Mouse (Mus musculus) forebrain, postnatal 0 days (tissue): ENCODE measurements at regions not wholly inside any gene's neighbourhood (a gene's known extent, or its start where the extent isn't known, plus 50 kb on each side); places are given as distances from the start of the nearest gene placed in this dataset.

ENCODE experiments used
- ATAC-seq: fragments of 200-750 bp; cut with Nextera tagmentation; 2 replicates; pipeline ENCODE4 v1.8.0; 2017; ENCODE audit warnings: mild to moderate bottlenecking, moderate library complexity
- DNase-seq: peaks from one replicate; pipeline ENCODE4 v3.0.0-alpha.2; 2015
- H3K27ac ChIP-seq: fragments of 300-500 bp; sonication (generic); 2 replicates; pipeline ENCODE4 v1.5.1; 2014; ENCODE audit warnings: low read depth, mild to moderate bottlenecking, antibody characterized with exemption, low read length, moderate library complexity, mixed read lengths
- H3K27me3 ChIP-seq: fragments of 300-500 bp; sonication (generic); 2 replicates; pipeline ENCODE4 v1.6.1; 2014; ENCODE audit warnings: mild to moderate bottlenecking, low read length, mixed read lengths; ENCODE audit not compliant: insufficient read depth
- H3K36me3 ChIP-seq: fragments of 300-500 bp; sonication (generic); 2 replicates; pipeline ENCODE4 v1.6.1; 2014; ENCODE audit warnings: mild to moderate bottlenecking, moderate library complexity; ENCODE audit not compliant: insufficient read depth
- H3K4me1 ChIP-seq: fragments of 300-500 bp; sonication (generic); 2 replicates; pipeline ENCODE4 v1.6.1; 2014; ENCODE audit warnings: antibody characterized with exemption; ENCODE audit not compliant: insufficient read depth
- H3K4me2 ChIP-seq: fragments of 300-500 bp; sonication (generic); 2 replicates; pipeline ENCODE4 v1.6.1; 2014; ENCODE audit warnings: low read depth, mild to moderate bottlenecking, moderate library complexity
- H3K4me3 ChIP-seq: fragments of 300-500 bp; sonication (generic); 2 replicates; pipeline ENCODE4 v1.5.1; 2014; ENCODE audit warnings: low read depth, low read length, mixed read lengths
- H3K9ac ChIP-seq: fragments of 300-500 bp; sonication (generic); 2 replicates; pipeline ENCODE4 v1.6.1; 2014; ENCODE audit warnings: mild to moderate bottlenecking
- H3K9me3 ChIP-seq: fragments of 300-500 bp; sonication (generic); 2 replicates; pipeline ENCODE4 v1.6.1; 2016; ENCODE audit warnings: low read length
- CTCF ChIP-seq: sonication (generic); IDR thresholded peaks from 2 replicates; pipeline ENCODE4 v1.5.1; 2016; ENCODE audit warnings: antibody characterized with exemption, control low read depth, low read depth
- WGBS: fragments of 180-500 bp; shearing (Covaris S2); extraction: QIAGEN DNeasy Blood & Tissue Kit; methylation state at CpG from one replicate; pipeline ENCODE4 v1.1.7; 2014; 5-methylcytosine and 5-hydroxymethylcytosine counted together

DNA sequence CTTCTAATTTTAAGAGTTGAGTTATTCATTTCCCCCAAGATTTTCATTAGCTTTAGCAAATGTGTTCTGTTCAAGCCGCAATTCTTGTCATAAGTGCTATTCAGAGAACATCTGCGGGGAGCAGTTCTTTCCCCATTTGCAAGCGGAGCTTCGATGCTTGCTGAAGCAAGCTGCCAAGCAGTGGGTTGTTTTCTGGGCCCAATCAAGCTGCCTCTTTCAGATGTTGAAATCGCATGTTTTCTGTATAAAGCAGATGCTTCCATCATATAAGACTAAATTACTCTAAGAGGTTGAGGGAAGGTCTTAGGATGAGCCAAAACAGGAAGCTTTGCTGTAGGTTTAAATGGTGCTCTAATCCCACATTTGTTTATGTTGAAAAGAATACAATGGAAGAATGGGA, 547.4 kb downstream of the Abca13 start:
- Histone ChIP-seq H3K36me3 (no peaks in the 10 kb centered on the region), H3K4me1 (no peaks in the 10 kb centered on the region), H3K4me2 (no peak overlapping the region), H3K4me3 (no peak overlapping the region), H3K9me3 (no peaks in the 10 kb centered on the region), H3K27me3 (no peaks in the 10 kb centered on the region), H3K27ac (no peak overlapping the region), H3K9ac (no peak overlapping the region)
- no peak for TF ChIP-seq CTCF
- 64% methylated on average over 5 of the region's 5 CpGs for WGBS
- ATAC-seq (peak; percentile 81), DNase-seq (peak; percentile 43)

DNA sequence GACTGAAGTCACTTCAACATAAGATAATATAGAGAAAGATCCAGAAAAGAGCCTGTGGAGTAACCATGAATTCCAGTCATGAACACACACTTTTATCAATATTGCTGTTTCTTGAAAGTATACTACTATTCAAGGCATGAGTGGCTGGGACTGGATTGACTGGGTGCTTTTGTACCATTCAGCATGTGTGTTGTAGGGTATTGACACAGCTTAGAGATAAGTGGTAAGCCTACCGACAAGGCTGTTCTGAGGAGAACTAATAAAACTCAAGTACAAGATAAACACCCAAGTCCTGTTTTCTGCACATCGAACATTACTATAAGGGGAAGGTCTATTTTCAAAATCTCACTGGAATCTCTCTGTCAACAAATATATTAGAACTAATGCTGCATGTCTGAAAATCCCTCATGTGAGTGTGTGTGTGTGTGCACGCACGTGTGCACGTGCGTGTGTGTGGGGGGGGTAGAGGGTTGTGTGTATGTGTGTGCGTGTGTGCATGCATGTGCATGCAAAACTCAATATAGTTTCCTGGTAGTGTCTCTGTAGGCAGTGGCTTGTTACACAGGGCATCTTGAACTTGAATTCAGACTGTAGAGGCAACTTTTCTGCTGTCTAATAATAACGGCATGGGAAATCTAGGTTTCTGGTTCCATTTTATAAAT, 588.6 kb downstream of the Abca13 start:
- Histone ChIP-seq H3K27me3 (no peaks in the 10 kb centered on the region), H3K36me3 (no peaks in the 10 kb centered on the region), H3K4me3 (no peak overlapping the region), H3K4me1 (no peaks in the 10 kb centered on the region), H3K9ac (no peak overlapping the region), H3K4me2 (no peak overlapping the region), H3K27ac (no peak overlapping the region), H3K9me3 (no peaks in the 10 kb centered on the region)
- TF ChIP-seq CTCF, result no peak
- 88% methylated on average over 8 of the region's 8 CpGs for WGBS
- DNase-seq (no peak), ATAC-seq (no peak)

DNA sequence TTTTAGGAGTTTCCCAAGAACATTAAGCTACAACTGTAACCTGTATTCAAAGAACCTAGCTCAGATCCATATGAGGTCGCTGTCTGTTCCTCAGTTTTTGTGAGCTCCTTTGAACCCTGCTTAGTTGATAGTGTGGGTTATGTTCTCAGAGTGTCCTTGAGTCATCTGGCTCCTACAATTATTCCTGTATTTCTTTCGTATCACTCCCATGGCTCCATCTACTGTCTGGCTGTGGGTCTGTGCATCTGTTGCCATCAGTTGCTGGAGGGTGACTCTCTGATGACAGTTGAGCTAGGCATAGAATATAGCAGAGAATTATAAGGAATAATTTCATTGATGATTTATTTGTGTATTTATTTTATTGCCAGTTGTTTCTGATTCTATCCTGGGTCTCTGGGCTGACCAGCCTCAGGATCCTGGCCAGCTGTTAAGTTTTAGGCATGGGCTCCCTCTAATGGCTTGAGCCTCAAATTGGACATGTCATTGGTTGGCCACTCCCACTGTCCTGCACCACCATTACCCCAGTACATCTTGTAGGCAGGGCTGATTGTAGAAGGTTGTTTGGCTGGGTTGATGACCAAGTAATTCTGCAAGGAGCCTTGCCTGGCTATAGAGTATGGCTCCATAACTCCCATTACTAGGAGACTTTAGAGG, 601.6 kb downstream of the Abca13 start:
- no peak overlapping the region for H3K27ac ChIP-seq
- WGBS, result 67% methylated on average over 2 of the region's 2 CpGs
- no peak overlapping the region for H3K4me2 ChIP-seq
- no peaks in the 10 kb centered on the region for H3K36me3 ChIP-seq
- no peaks in the 10 kb centered on the region for H3K4me1 ChIP-seq
- no peak for TF ChIP-seq CTCF
- no peak overlapping the region for H3K4me3 ChIP-seq
- H3K9me3 ChIP-seq, result no peaks in the 10 kb centered on the region
- no peak overlapping the region for H3K9ac ChIP-seq
- DNase-seq, result no peak
- ATAC-seq, result no peak
- H3K27me3 ChIP-seq, result no peaks in the 10 kb centered on the region

DNA sequence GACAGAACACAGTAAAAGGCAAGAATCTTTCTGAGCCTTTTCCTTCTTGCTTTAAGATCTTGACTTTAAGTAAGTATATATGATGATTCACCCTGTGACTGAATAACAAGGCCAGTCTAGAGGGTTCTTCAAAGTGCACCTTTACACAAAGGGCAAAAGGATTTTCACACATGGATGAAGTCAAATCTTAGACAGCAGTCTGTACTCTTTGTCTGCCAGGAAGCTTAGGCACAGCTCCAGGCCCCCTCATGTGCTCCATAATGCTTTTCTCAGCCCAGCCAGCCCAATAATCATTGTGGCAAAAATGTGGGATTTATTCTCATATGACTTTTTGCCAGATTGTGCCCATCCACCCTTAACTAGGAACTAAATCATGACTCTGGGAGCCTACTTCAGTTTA, 647.9 kb downstream of the Abca13 start:
- H3K9ac ChIP-seq, result no peak overlapping the region
- H3K36me3 ChIP-seq, result no peaks in the 10 kb centered on the region
- H3K4me1 ChIP-seq, result no peaks in the 10 kb centered on the region
- H3K27ac ChIP-seq, result no peak overlapping the region
- H3K4me2 ChIP-seq, result no peak overlapping the region
- ATAC-seq (no peak), DNase-seq (peak; percentile 15)
- H3K4me3 ChIP-seq, result no peak overlapping the region
- TF ChIP-seq CTCF, result no peak
- no peaks in the 10 kb centered on the region for H3K27me3 ChIP-seq
- H3K9me3 ChIP-seq, result no peaks in the 10 kb centered on the region

DNA sequence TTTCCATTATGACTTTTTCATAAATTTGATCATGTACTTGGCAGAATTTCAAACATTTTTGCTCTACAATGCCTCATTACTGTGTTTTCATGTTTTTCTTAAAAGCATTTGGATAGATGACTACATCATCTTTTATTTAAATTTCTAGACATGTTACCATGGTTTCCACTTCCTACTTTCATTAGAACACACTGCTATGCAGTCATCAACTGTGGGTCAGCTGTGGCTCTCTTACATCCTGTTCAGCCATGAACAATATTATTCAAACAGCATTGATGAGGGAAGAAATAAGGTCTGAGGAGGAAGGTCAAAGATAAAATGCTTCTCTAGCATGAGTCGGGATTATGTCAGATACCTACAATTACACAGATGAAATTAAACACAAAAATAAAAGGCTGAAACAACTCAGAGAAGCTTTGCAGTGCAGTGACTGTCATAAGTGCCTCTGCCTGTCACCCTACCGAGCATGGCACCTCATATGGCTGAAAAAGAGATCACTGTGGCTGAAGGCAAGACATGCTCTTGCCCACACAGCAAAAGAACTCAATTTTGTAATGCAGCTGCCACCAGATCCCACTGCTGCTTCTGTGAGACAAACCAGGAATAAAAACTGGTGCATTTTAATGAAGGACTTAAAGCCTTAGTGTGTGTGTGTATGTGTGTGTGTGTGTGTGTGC, 676.9 kb downstream of the Abca13 start:
- no peak for TF ChIP-seq CTCF
- ATAC-seq (peak; percentile 83), DNase-seq (peak; percentile 5)

More for the DNA sequence above, 676.9 kb downstream of the Abca13 start:
- H3K9me3 ChIP-seq, result no peaks in the 10 kb centered on the region
- H3K27ac ChIP-seq, result 0 out of 2 replicates have a peak overlapping the region, but pooled peaks have one; percentile 41
- H3K36me3 ChIP-seq, result no peaks in the 10 kb centered on the region
- H3K9ac ChIP-seq, result no peak overlapping the region
- no peak overlapping the region for H3K4me3 ChIP-seq
- H3K4me1 ChIP-seq, result no peaks in the 10 kb centered on the region
- no peak overlapping the region for H3K4me2 ChIP-seq
- WGBS, result 63% methylated on average over 2 of the region's 2 CpGs
- H3K27me3 ChIP-seq, result no peaks in the 10 kb centered on the region
